Comparison of ENCODE assay signal across 12 mouse cellular contexts in the genomic region with DNA sequence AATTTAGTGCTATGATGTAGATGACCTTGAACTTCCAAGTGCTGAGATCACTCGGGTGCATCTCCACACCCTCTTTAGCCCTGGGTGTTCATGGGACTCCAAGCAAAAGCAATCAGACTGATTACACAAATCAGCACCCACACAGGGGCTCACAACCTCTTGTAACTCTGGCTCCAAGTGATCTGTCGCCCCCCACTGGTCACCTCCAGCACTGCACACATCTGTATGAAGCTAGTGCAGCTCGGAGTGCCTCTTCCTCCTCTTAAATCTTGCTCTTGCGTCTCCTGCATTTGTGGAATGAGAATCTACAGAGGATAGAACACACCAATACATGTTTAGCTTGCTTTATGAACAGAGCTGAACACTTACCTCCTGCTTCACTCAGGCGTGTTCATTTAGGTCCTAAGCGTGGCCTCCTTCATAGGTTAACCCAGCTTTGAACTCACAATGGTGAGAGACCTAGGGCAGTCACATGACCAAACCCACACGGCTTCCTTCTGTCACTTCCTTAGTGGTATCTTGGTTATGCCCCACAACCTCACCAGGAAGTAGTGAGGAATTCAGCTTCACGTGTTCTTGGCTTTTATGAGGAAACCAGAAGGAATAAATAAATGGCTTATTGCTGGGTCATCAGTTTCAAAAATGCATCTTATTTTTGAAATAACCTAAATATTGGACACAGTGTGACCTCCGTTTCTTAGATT. TPM values are rescaled to one million over a fixed set of nuclear protein-coding genes. Genes with fewer than 3 reads are reported as not detected.
DNase-seq lines count a peak whose midpoint lies in the region; ATAC-seq and TF ChIP-seq lines count a peak whose summit lies in the region.
"Had no signal": no experiment of that assay in that cellular context is flagged by ENCODE, and none has a peak within 500 bp of the region (broad histone marks: within the 10 kb centered on the region; RNA-seq: fewer than 3 reads in every experiment).

No protein-coding gene starts in this region.

- WGBS in intestine, postnatal 0 days = 78% methylated on average over 9 of the region's 9 CpGs
- WGBS in intestine, embryonic 15.5 days = 83% methylated on average over 9 of the region's 9 CpGs
- WGBS in liver, embryonic 14.5 days (ENCODE audit: insufficient replicate concordance) = 59% methylated on average over 9 of the region's 9 CpGs
- 92% methylated on average over 9 of the region's 9 CpGs for WGBS in hindbrain, embryonic 12.5 days
- 93% methylated on average over 9 of the region's 9 CpGs for WGBS in midbrain, embryonic 10.5 days

- H3K4me2 ChIP-seq in intestine, postnatal 0 days (replicated peaks; ENCODE audit: low read depth) = no peak overlapping the region
- no peak overlapping the region for H3K4me2 ChIP-seq in intestine, embryonic 15.5 days (replicated peaks)
- no peak overlapping the region for H3K4me2 ChIP-seq in liver, embryonic 14.5 days (ENCODE audit: low read depth)
- no peak overlapping the region for H3K4me2 ChIP-seq in hindbrain, embryonic 12.5 days (replicated peaks)
- H3K4me2 ChIP-seq: embryonic facial prominence, embryonic 13.5 days; heart, embryonic 15.5 days; limb, embryonic 12.5 days; midbrain, embryonic 12.5 days had no signal

- DNase-seq in thymus, postnatal 0 days (ENCODE audit: low spot score) = peak; percentile 19
- no peak for DNase-seq in thymus, postnatal 10 days (ENCODE audit: low spot score in 2 of 2)
- no peak for DNase-seq in liver, embryonic 14.5 days (ENCODE audit: low read depth in 3 of 3, low spot score in 3 of 3)
- peak; percentile 61 for DNase-seq in thymus, postnatal 4 days
- no peak for DNase-seq in midbrain, embryonic 10.5 days (ENCODE audit: low spot score)

- H3K4me1 ChIP-seq in intestine, postnatal 0 days (replicated peaks; ENCODE audit: control insufficient read depth, insufficient read depth, low read length) = peaks cover 7% of the 10 kb centered on the region; the same call in 1 of the 2 replicates
- H3K4me1 ChIP-seq in intestine, embryonic 15.5 days (replicated peaks) = no peaks in the 10 kb centered on the region; the same call in 1 of the 2 replicates
- H3K4me1 ChIP-seq in liver, embryonic 14.5 days (replicated peaks; ENCODE audit: control insufficient read depth in 2 of 2, insufficient read depth in 2 of 2, low read length in 1 of 2) = peaks cover 0 to 4% of the 10 kb centered on the region in 2 experiments; a peak in 1 of 4 replicates
- H3K4me1 ChIP-seq in hindbrain, embryonic 12.5 days = no peaks in the 10 kb centered on the region
- H3K4me1 ChIP-seq in midbrain, embryonic 10.5 days = no peaks in the 10 kb centered on the region
- H3K4me1 ChIP-seq: embryonic facial prominence, embryonic 13.5 days; midbrain, embryonic 12.5 days had no signal

- no peaks in the 10 kb centered on the region for H3K36me3 ChIP-seq in intestine, postnatal 0 days (ENCODE audit: control insufficient read depth, insufficient read depth)
- no peaks in the 10 kb centered on the region for H3K36me3 ChIP-seq in intestine, embryonic 15.5 days
- no peaks in the 10 kb centered on the region for H3K36me3 ChIP-seq in liver, embryonic 14.5 days (replicated peaks; ENCODE audit: control insufficient read depth, insufficient read depth, low read depth)
- no peaks in the 10 kb centered on the region for H3K36me3 ChIP-seq in hindbrain, embryonic 12.5 days
- H3K36me3 ChIP-seq in midbrain, embryonic 10.5 days = no peaks in the 10 kb centered on the region
- H3K36me3 ChIP-seq: embryonic facial prominence, embryonic 13.5 days; heart, embryonic 15.5 days; limb, embryonic 12.5 days; midbrain, embryonic 12.5 days had no signal

- H3K4me3 ChIP-seq in intestine, postnatal 0 days (ENCODE audit: low read depth, low read length) = no peak overlapping the region
- no peak overlapping the region for H3K4me3 ChIP-seq in intestine, embryonic 15.5 days (replicated peaks)
- H3K4me3 ChIP-seq in liver, embryonic 14.5 days (ENCODE audit: insufficient read depth in 1 of 2, low read depth in 2 of 2, low read length in 2 of 2) = no peak overlapping the region
- H3K4me3 ChIP-seq in hindbrain, embryonic 12.5 days = no peak overlapping the region
- no peak overlapping the region for H3K4me3 ChIP-seq in midbrain, embryonic 10.5 days
- H3K4me3 ChIP-seq: embryonic facial prominence, embryonic 13.5 days; heart, embryonic 15.5 days; limb, embryonic 12.5 days; midbrain, embryonic 12.5 days had no signal

- peak; percentile 55 for TF ChIP-seq CTCF in intestine, postnatal 0 days (IDR thresholded peaks at IDR 0.05; ENCODE audit: low read depth)
- TF ChIP-seq CTCF in liver, embryonic 14.5 days (IDR thresholded peaks at IDR 0.05; ENCODE audit: low read depth) = peak; percentile 70

- H3K9me3 ChIP-seq in intestine, postnatal 0 days (ENCODE audit: control insufficient read depth) = 0 out of 2 replicates have a peak, but pooled peaks cover 3% of the 10 kb centered on the region
- H3K9me3 ChIP-seq in intestine, embryonic 15.5 days = no peaks in the 10 kb centered on the region; the same call in 1 of the 2 replicates
- H3K9me3 ChIP-seq in liver, embryonic 14.5 days (ENCODE audit: control insufficient read depth, low read length) = no peaks in the 10 kb centered on the region
- no peaks in the 10 kb centered on the region; the same call in 1 of the 2 replicates for H3K9me3 ChIP-seq in hindbrain, embryonic 12.5 days (replicated peaks)
- H3K9me3 ChIP-seq in midbrain, embryonic 10.5 days (replicated peaks) = peaks cover 4% of the 10 kb centered on the region; the same call in 1 of the 2 replicates
- H3K9me3 ChIP-seq: midbrain, embryonic 12.5 days had no signal

- H3K9ac ChIP-seq in intestine, postnatal 0 days (ENCODE audit: low read depth, low read length) = no peak overlapping the region
- no peak overlapping the region for H3K9ac ChIP-seq in intestine, embryonic 15.5 days
- H3K9ac ChIP-seq in liver, embryonic 14.5 days (replicated peaks) = no peak overlapping the region
- no peak overlapping the region for H3K9ac ChIP-seq in hindbrain, embryonic 12.5 days
- H3K9ac ChIP-seq: embryonic facial prominence, embryonic 13.5 days; heart, embryonic 15.5 days; limb, embryonic 12.5 days; midbrain, embryonic 12.5 days had no signal

- no peak overlapping the region for H3K27ac ChIP-seq in intestine, postnatal 0 days (ENCODE audit: low read depth, low read length)
- no peak overlapping the region for H3K27ac ChIP-seq in intestine, embryonic 15.5 days
- H3K27ac ChIP-seq in liver, embryonic 14.5 days = no peak overlapping the region
- no peak overlapping the region for H3K27ac ChIP-seq in hindbrain, embryonic 12.5 days
- H3K27ac ChIP-seq in midbrain, embryonic 10.5 days (replicated peaks) = no peak overlapping the region
- H3K27ac ChIP-seq: embryonic facial prominence, embryonic 13.5 days; heart, embryonic 15.5 days; limb, embryonic 12.5 days; midbrain, embryonic 12.5 days had no signal

- ATAC-seq in intestine, postnatal 0 days = no peak
- no peak for ATAC-seq in intestine, embryonic 15.5 days
- no peak for ATAC-seq in liver, embryonic 14.5 days (ENCODE audit: insufficient read depth)
- ATAC-seq in hindbrain, embryonic 12.5 days (ENCODE audit: low FRiP score) = no peak

- no peak for TF ChIP-seq EP300 in liver, embryonic 14.5 days (IDR thresholded peaks at IDR 0.05; ENCODE audit: low read depth)

- H3K27me3 ChIP-seq in intestine, postnatal 0 days (replicated peaks; ENCODE audit: control insufficient read depth, insufficient read depth, low read length) = no peaks in the 10 kb centered on the region
- no peaks in the 10 kb centered on the region for H3K27me3 ChIP-seq in intestine, embryonic 15.5 days (replicated peaks)
- H3K27me3 ChIP-seq in liver, embryonic 14.5 days (ENCODE audit: control insufficient read depth, insufficient read depth, low read length) = no peaks in the 10 kb centered on the region
- no peaks in the 10 kb centered on the region for H3K27me3 ChIP-seq in hindbrain, embryonic 12.5 days
- H3K27me3 ChIP-seq in midbrain, embryonic 10.5 days (ENCODE audit: low read depth, poor library complexity, severe bottlenecking) = no peaks in the 10 kb centered on the region
- H3K27me3 ChIP-seq: embryonic facial prominence, embryonic 13.5 days; heart, embryonic 15.5 days; limb, embryonic 12.5 days had no signal

RNA-seq across cellular contexts. Expression of gene Adgrf1, which starts 2.9 kb away (rescaled TPM):
- 0.38 and 0.55 TPM in 2 replicates for polyA plus RNA-seq in intestine, postnatal 0 days (2015; fragmentation: Nextera tagmentation; extraction: Ambion mirVana)
- 0.15 and 0.19 TPM in 2 replicates for polyA plus RNA-seq in intestine, embryonic 15.5 days (2015; fragmentation: Nextera tagmentation; extraction: Ambion mirVana)
- polyA plus RNA-seq in thymus, postnatal 0 days (2015; fragmentation: Nextera tagmentation; extraction: Ambion mirVana) = not detected in 2 replicates
- 0.51 and 0.66 TPM in 2 replicates for polyA plus RNA-seq in liver, embryonic 14.5 days (2012; rRNA removed)
- 0.48 and 0.69 TPM in 2 replicates for polyA plus RNA-seq in liver, embryonic 14.5 days (2014; fragmentation: Nextera tagmentation; extraction: Ambion mirVana)
- not detected in 2 replicates for polyA plus RNA-seq in hindbrain, embryonic 12.5 days (2016; fragmentation: Nextera tagmentation; extraction: Ambion mirVana)
- polyA plus RNA-seq in midbrain, embryonic 10.5 days (2016; fragmentation: Nextera tagmentation; extraction: Ambion mirVana) = not detected in 2 replicates
- polyA plus RNA-seq: embryonic facial prominence, embryonic 13.5 days; heart, embryonic 15.5 days; limb, embryonic 12.5 days; midbrain, embryonic 12.5 days had no signal

Comparison
In these comparisons a context has a peak if more than half of its experiments do, and no peak if none do; other contexts are left out.
1. DNase-seq: peak in thymus, postnatal 0 days (single experiment) and thymus, postnatal 4 days (single experiment); none in thymus, postnatal 10 days (0 of 2), liver, embryonic 14.5 days (0 of 3) and midbrain, embryonic 10.5 days (single experiment).